Mouse (Mus musculus): ENCODE measurements around the gene Catip.

DNA sequence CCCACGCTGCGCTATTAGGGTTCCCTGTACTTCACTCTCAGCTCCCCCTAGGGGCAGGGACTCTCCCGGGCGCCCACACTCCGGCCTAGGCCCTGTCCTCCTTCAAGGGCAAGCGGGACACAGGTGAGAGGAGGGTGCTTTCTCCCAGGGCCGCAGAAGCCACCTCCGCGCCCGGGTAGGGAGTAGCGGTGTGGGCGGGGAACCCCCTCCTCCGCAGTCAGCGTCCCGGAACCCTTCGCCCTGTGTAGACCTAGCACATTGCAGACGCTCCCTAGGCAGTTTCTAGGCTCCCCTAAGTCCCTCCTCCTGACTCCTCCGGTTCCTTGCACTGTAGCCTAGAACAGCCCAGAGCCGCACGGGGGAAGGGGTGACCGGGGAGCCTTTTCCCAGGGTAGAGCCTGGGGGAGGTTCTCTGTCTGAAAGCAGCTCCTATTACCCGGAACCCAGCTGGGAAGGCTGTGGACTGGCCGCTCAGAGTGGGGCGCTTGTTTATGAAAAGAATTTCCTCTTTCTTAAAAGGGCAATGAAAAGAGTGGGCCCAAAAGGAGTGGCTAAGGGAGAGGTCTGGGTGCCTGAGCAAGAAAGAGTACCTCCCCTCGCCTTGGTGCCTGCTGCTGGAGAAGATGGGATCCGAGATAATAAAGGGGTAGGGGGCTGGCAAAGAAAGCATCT, 24.9 kb downstream of the Catip start:
- TF ChIP-seq CTCF (IDR thresholded peaks at IDR 0.05; ENCODE audit: low read depth), result peak; percentile 88
- peak; percentile 84 for TF ChIP-seq EP300 (IDR thresholded peaks at IDR 0.05; ENCODE audit: low read depth)
